Mouse (Mus musculus) heart, embryonic 11.5 days (tissue): ENCODE data around the gene 4932438A13Rik. TPM values are rescaled to one million over a fixed set of nuclear protein-coding genes. Genes with fewer than 3 reads are reported as not detected.

Experiments used
- ATAC-seq: fragments of 200-750 bp; cut with Nextera tagmentation; replicated peaks from 2 replicates; pipeline ENCODE4 v1.8.0; 2017; ENCODE audit warnings: moderate library complexity; ENCODE audit not compliant: insufficient number of reproducible peaks, low FRiP score, low TSS enrichment
- H3K27ac ChIP-seq: fragments of 300-500 bp; sonication (generic); 2 replicates; pipeline ENCODE4 v1.5.1; 2014; ENCODE audit warnings: mild to moderate bottlenecking, low read depth, low read length
- H3K27me3 ChIP-seq: fragments of 300-500 bp; sonication (generic); 2 replicates; pipeline ENCODE4 v1.6.1; 2014; ENCODE audit warnings: mild to moderate bottlenecking, low read length, mixed read lengths; ENCODE audit not compliant: control insufficient read depth, insufficient read depth
- H3K36me3 ChIP-seq: fragments of 300-500 bp; sonication (generic); 2 replicates; pipeline ENCODE4 v1.6.1; 2014; ENCODE audit warnings: mild to moderate bottlenecking, low read length, moderate library complexity, mixed read lengths; ENCODE audit not compliant: control insufficient read depth, insufficient read depth
- H3K4me1 ChIP-seq: fragments of 300-500 bp; sonication (generic); 2 replicates; pipeline ENCODE4 v1.6.1; 2014; ENCODE audit warnings: low read length; ENCODE audit not compliant: control insufficient read depth, insufficient read depth
- H3K4me2 ChIP-seq: fragments of 300-500 bp; sonication (generic); 2 replicates; pipeline ENCODE4 v1.6.1; 2014; ENCODE audit warnings: mild to moderate bottlenecking, moderate library complexity
- H3K4me3 ChIP-seq: fragments of 300-500 bp; sonication (generic); 2 replicates; pipeline ENCODE4 v1.5.1; 2014; ENCODE audit warnings: low read depth, low read length
- H3K9ac ChIP-seq: fragments of 300-500 bp; sonication (generic); 2 replicates; pipeline ENCODE4 v1.6.1; 2014; ENCODE audit warnings: mild to moderate bottlenecking, low read depth, low read length, moderate library complexity
- H3K9me3 ChIP-seq: fragments of 300-500 bp; sonication (generic); replicated peaks from 2 replicates; pipeline ENCODE4 v1.6.1; 2016; ENCODE audit warnings: low read length; ENCODE audit not compliant: control insufficient read depth
- WGBS: fragments of 180-500 bp; shearing (Covaris S2); extraction: QIAGEN DNeasy Blood & Tissue Kit; methylation state at CpG from one replicate; pipeline ENCODE4 v1.1.7; 2014; ENCODE audit not compliant: insufficient replicate concordance; 5-methylcytosine and 5-hydroxymethylcytosine counted together
- polyA plus RNA-seq: library from polyadenylated mRNA; unstranded; fragments of >200 nt; fragmentation: Nextera tagmentation; extraction: Ambion mirVana; gene quantifications from 2 replicates; pipeline ENCODE4 v1.2.1, GENCODE M21; 2014

The 4932438A13Rik gene
- polyA plus RNA-seq, 1 experiment from 2014 or later = 41.6 TPM

DNA sequence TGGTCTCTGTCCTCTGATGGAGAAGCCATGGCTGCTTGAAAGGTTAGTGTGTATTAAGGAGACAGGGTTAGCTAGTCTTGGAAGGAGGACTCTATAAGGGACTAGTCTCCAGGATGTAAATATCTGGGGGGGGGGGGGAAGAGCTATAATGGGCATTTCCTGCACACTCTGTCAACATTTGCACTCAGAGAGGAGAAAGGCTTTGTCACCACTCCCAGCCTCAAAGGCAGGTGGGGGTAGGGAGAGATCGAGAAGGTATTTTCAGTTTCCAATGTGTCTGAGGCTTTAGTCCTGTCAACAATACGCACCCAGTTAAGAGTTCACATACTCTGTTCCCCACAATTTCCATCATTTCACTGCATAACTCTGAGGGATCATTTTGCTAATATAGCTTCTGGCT lies 28.1 kb upstream of the 4932438A13Rik start:
- Histone ChIP-seq H3K36me3 (no peaks in the 10 kb centered on the region), H3K4me1 (no peaks in the 10 kb centered on the region), H3K4me2 (no peak overlapping the region), H3K4me3 (no peak overlapping the region), H3K27ac (no peak overlapping the region), H3K9me3 (no peaks in the 10 kb centered on the region), H3K27me3 (no peaks in the 10 kb centered on the region), H3K9ac (no peak overlapping the region)
- 67% methylated on average over 2 of the region's 2 CpGs for WGBS
- ATAC-seq = no peak

DNA sequence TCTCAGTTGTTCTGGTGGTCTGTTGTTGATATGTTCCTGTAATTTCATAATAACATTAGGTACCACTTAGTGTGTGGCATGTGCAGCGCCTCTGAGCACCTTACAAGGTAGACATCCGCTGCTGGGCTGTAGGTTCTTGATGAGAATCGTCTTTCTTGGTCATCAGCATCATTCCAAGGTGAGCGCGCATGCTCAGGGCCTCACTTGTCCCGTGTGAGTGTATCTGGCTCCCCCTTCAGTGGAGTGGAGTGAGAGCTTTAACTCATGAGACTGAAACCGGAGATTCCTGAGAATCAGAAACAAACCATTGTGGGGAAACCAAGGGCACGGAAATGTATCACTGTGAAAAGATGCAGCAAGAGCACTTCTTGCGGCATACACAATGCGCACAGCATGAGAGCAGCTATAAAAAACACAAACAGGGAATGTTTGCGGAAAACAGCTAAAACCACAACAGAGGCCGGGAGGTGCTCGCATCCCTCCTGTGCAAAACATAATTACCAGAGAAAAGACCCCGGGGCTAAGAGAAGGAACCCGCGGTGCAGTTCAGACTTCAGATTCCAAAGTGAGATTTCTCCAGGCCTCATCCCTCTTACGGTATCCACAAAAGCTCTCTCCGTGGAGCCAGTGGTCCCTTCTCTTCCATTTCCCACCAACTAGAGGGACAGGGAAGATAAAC lies 27.2 kb upstream of the 4932438A13Rik start:
- Histone ChIP-seq H3K9me3 (no peaks in the 10 kb centered on the region), H3K36me3 (no peaks in the 10 kb centered on the region), H3K9ac (0 out of 2 replicates have a peak overlapping the region, but pooled peaks have one; percentile 8), H3K4me2 (peak overlapping the region; percentile 45), H3K4me1 (no peaks in the 10 kb centered on the region), H3K27me3 (no peaks in the 10 kb centered on the region), H3K4me3 (no peak overlapping the region), H3K27ac (no peak overlapping the region)
- ATAC-seq = no peak
- WGBS = 33% methylated on average over 18 of the region's 18 CpGs

DNA sequence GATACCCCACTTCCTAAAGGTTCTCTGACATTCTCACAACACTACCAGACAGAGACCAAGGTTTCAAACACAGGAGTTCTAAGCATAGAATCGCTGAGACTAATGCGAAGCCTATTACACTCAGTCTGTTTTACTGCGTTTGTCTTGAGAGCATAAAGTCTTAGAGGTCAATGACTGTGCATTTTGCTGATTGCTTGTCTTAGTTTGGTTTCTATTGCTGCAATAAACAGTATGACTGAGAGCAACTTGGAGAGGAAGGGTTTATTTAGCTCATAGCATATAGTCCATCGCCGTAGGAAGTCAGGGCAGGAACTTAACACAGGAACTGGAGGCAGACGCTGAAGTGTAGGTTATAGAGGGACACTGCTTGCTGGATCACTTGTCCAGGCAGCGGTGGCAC lies 26.1 kb upstream of the 4932438A13Rik start:
- no peak for ATAC-seq
- Histone ChIP-seq H3K27me3 (no peaks in the 10 kb centered on the region), H3K36me3 (no peaks in the 10 kb centered on the region), H3K4me1 (no peaks in the 10 kb centered on the region), H3K27ac (no peak overlapping the region), H3K4me3 (no peak overlapping the region), H3K9me3 (no peaks in the 10 kb centered on the region), H3K4me2 (no peak overlapping the region), H3K9ac (no peak overlapping the region)
- WGBS = 82% methylated on average over 7 of the region's 7 CpGs

DNA sequence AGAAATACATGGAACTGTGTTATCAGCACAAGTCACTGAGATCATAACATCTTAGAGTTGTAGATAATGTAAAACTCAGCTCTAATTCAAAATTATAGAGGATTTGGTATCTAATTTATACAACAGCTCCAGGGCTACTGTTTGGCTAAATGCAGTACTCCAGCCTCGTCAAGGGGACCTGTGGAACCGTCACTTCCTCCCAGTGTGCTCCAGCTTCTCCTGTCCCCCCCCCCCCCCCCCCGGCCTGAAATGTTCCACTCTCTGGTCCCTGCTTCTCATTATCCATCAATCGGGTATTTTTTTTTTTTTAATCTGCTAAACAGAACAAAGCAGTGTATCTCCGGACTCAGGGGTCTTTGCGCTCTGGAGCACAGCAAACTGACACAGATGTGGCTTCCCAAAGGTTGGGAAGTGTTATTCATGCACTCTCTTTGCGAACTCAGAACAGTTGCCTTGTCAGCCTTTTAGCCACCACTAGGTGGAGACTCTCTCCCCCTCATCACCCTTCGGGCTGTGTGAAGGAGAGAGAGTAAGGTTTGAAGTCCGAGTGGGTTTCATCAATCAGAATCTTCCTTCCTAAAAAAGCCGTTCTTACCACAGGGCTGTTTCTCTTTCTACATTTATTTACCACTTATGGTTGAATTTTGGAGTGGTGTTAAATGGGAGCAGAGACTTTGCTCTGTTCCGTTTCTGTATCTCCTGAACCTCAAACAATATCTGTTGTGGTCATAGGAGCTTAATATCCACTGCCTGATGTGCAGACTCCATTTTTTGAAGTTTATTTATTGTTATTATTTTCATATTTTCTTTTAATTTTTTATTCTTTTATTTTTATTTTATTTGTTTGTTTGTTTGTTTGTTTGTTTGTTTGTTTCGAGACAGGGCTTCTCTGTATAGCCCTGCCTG lies 22.0 kb upstream of the 4932438A13Rik start:
- WGBS = 16% methylated on average over 12 of the region's 12 CpGs
- no peaks in the 10 kb centered on the region for H3K36me3 ChIP-seq
- no peak overlapping the region for H3K9ac ChIP-seq
- H3K27me3 ChIP-seq = no peaks in the 10 kb centered on the region
- no peak for ATAC-seq
- H3K4me2 ChIP-seq = peak overlapping the region; percentile 39
- no peak overlapping the region for H3K4me3 ChIP-seq
- no peaks in the 10 kb centered on the region for H3K9me3 ChIP-seq
- H3K27ac ChIP-seq = no peak overlapping the region
- H3K4me1 ChIP-seq = no peaks in the 10 kb centered on the region

DNA sequence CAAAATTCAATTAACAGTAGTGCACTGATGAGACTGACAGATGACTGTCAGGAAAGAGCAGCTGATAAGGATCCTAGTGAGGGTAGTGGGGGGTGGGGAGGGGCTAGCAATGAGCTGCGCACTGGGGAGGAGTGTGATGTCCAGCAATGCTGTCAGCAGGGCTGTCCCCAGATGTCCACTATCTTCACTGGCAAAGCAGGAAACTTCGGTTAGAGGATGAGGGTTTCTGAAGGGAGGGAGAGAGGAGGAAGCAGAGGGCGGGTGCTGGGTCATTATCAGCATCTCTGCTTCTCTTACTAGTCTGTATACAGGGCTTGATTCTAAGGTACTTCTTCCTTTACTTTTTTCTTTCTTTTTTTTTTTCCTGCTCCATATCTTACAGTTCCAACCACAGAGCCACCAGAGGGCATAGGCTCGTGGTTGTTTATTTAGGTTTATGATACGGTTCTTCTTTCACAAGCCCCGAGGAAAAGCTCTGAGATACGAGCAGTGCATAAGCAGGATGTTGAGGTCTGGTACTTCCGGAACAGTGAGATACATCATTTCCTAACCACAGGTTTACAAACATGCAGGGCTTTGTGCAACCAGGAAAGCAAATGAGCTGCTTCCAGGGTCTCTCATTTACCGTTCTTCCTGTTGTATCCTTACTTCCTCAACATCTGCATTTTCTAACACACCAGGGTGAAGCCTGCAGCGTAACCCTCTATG lies 9.0 kb upstream of the 4932438A13Rik start:
- Histone ChIP-seq H3K9me3 (no peaks in the 10 kb centered on the region), H3K27me3 (no peaks in the 10 kb centered on the region), H3K9ac (no peak overlapping the region), H3K27ac (no peak overlapping the region; the same call in 1 of the 2 replicates), H3K4me3 (no peak overlapping the region), H3K36me3 (no peaks in the 10 kb centered on the region), H3K4me2 (peak overlapping the region; percentile 48), H3K4me1 (no peaks in the 10 kb centered on the region)
- ATAC-seq = peak; percentile 35; the same call in 1 of the 2 replicates
- 34% methylated on average over 10 of the region's 10 CpGs for WGBS

DNA sequence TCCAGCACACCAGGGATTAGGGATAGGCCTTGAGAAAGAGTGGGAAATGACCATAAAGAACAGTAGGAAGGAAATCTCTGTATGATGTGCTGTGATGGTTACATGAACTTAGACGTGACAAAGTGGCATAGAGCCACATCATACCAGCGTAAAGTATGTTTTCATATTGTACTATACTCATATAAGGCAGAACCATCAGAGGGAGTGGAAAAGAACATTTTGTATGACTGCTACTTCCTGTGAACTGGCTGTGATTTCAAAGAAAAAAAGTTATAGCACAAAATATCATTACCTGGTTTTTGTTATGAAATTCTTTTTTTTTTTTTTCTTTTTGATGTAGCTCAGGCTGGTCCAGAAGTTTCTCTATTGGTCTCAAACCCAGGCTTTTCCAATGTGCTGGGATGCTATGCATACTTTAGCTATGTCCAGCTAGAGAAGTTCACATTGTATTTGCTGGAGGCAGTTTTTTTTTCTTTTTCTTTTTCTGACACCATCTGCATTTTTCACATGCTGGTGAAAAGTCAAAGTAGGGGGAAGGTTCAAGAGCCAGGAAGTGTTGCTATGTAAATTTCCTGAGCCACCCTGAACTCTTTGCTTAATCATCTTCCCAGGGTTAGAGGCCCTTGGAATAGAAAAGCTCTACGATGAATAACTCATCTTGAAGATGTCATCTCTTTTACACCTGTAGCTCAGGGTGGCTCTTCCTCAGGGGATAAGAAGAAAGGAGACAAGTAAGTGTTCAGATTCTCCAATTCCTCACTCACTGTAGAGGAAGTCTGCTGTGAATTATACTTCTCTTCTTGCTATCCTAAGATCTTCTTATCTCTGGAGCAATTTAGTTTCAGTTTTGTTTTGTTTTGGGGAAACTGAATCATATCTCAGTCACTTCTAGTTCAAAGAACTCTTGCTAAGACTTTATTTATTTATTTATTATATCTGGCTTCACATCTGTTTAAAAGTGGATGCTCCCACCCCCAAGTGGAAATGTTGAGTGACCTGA lies 1.2 kb upstream of the 4932438A13Rik start:
- H3K4me3 ChIP-seq = no peak overlapping the region
- ATAC-seq = no peak
- no peaks in the 10 kb centered on the region for H3K9me3 ChIP-seq
- H3K4me2 ChIP-seq = no peak overlapping the region
- H3K27me3 ChIP-seq = no peaks in the 10 kb centered on the region
- H3K4me1 ChIP-seq = peaks cover 3% of the 10 kb centered on the region; the same call in 1 of the 2 replicates
- H3K27ac ChIP-seq = no peak overlapping the region
- H3K9ac ChIP-seq = no peak overlapping the region
- WGBS = 87% methylated on average over 3 of the region's 3 CpGs
- H3K36me3 ChIP-seq = no peaks in the 10 kb centered on the region

DNA sequence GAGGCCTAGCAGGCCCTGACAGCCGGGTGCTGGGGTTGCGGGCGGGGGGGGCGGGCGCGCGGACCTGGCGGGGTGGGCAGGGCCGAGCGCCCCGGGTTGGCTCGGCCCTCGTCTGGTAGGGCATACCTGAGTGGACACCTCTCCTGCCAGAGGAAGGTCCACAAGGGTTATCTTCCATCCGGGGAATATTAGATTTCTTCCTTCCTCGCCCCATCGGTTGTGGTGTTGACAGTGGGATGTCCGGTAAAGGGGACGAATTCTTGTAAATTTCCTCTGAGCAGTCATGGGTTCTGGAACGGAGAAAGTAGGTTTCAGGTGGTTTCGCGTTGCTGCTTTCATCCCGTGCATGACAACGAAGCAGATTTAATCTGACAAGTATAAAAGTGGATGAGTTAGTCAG lies 523 bp downstream of the 4932438A13Rik start:
- ATAC-seq = peak; percentile 64
- peak overlapping the region; percentile 82 for H3K27ac ChIP-seq
- 3% methylated on average over 23 of the region's 23 CpGs for WGBS

More for the DNA sequence above, 523 bp downstream of the 4932438A13Rik start:
- H3K4me2 ChIP-seq = peak overlapping the region; percentile 77
- H3K4me3 ChIP-seq = peak overlapping the region; percentile 91
- peaks cover 3% of the 10 kb centered on the region; the same call in 1 of the 2 replicates for H3K4me1 ChIP-seq
- H3K9me3 ChIP-seq = no peaks in the 10 kb centered on the region
- H3K9ac ChIP-seq = peak overlapping the region; percentile 88
- no peaks in the 10 kb centered on the region for H3K27me3 ChIP-seq
- H3K36me3 ChIP-seq = no peaks in the 10 kb centered on the region
